Mouse (Mus musculus) embryonic facial prominence, embryonic 13.5 days (tissue): ENCODE measurements around the gene Erp44. TPM values are rescaled to one million over a fixed set of nuclear protein-coding genes. Genes with fewer than 3 reads are reported as not detected.

Experiments used
- ATAC-seq: fragments of 200-750 bp; cut with Nextera tagmentation; 2 replicates; pipeline ENCODE4 v1.8.0; 2017; ENCODE audit warnings: low read depth; ENCODE audit not compliant: insufficient number of reproducible peaks, insufficient read depth, low FRiP score, low TSS enrichment
- H3K27ac ChIP-seq: fragments of 300-500 bp; sonication (generic); 2 replicates; pipeline ENCODE4 v1.5.1; 2015; ENCODE audit warnings: moderate library complexity, mild to moderate bottlenecking, inconsistent platforms
- H3K27me3 ChIP-seq: fragments of 300-500 bp; sonication (generic); 2 replicates; pipeline ENCODE4 v1.6.1; 2015; ENCODE audit warnings: mild to moderate bottlenecking, inconsistent platforms
- H3K36me3 ChIP-seq: fragments of 300-500 bp; sonication (generic); 2 replicates; pipeline ENCODE4 v1.6.1; 2015; ENCODE audit warnings: mild to moderate bottlenecking, inconsistent platforms
- H3K4me1 ChIP-seq: fragments of 300-500 bp; sonication (generic); 2 replicates; pipeline ENCODE4 v1.6.1; 2015; ENCODE audit warnings: inconsistent platforms
- H3K4me2 ChIP-seq: fragments of 300-500 bp; sonication (generic); 2 replicates; pipeline ENCODE4 v1.6.1; 2015; ENCODE audit warnings: moderate library complexity, mild to moderate bottlenecking, inconsistent platforms
- H3K4me3 ChIP-seq: fragments of 300-500 bp; sonication (generic); 2 replicates; pipeline ENCODE4 v1.5.1; 2015; ENCODE audit warnings: mild to moderate bottlenecking, inconsistent platforms
- H3K9ac ChIP-seq: fragments of 300-500 bp; sonication (generic); 2 replicates; pipeline ENCODE4 v1.6.1; 2015; ENCODE audit warnings: mild to moderate bottlenecking, inconsistent platforms
- H3K9me3 ChIP-seq: fragments of 300-500 bp; sonication (generic); 2 replicates; pipeline ENCODE4 v1.6.1; 2016; ENCODE audit warnings: inconsistent platforms
- WGBS: fragments of 180-500 bp; shearing (Covaris S2); methylation state at CpG from one replicate; pipeline ENCODE4 v1.1.7; 2015; ENCODE audit warnings: mixed read lengths; 5-methylcytosine and 5-hydroxymethylcytosine counted together
- microRNA counts: library from miRNA; unstranded; fragments of <30 nt; microRNA quantifications from one replicate; lab custom pipeline; 2016
- microRNA-seq: library from miRNA; unstranded; fragments of <30 nt; microRNA quantifications from one replicate; pipeline ENCODE4, GENCODE M21; 2016
- polyA plus RNA-seq: library from polyadenylated mRNA; unstranded; fragments of >200 nt; fragmentation: Nextera tagmentation; extraction: Ambion mirVana; gene quantifications from 2 replicates; pipeline ENCODE4 v1.2.1, GENCODE M21; 2015

Erp44 gene
- polyA plus RNA-seq, 1 experiment from 2014 or later = 80.8 TPM

DNA sequence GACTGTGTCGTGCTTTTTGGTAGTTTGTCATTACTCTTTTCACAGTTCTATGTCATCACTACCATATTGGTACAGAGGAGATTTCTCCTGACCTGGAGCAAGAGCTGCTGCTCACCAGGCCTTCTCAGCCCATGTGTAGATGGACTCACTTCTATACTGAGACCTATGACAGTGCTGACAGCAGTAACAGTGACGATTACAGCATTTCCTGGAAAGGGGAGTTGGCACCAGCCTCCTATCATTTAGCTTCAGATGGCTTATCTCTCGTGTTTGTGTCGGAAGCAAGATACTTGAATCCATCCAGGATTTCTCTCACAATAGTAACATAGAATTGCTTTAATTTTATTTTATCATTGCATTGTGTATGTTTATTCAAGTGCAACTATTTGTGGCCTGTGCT, 119.0 kb downstream of the Erp44 start:
- 82% methylated on average over 4 of the region's 4 CpGs for WGBS
- no peaks in the 10 kb centered on the region for H3K9me3 ChIP-seq
- no peak for ATAC-seq

DNA sequence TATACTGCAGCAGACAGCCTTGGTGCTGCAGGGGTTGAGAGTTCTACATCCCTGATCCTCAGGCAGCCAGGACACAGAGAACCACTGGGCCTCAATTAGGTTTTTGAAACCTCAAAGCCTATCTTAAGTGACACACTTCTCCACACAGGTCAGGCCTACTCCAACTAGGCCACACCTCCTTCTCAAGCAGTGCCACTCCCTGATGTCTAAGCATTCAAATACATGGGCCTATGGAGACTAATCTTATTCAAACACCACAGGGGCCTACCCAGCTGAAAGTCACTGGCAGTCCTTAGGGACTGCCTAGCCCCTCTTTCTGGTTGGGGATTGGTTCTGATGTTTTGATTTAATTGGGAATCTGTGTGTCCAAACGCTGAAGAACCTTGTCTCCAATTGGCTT, 123.5 kb downstream of the Erp44 start:
- Histone ChIP-seq H3K9me3 (no peaks in the 10 kb centered on the region), H3K27ac (no peak overlapping the region), H3K4me2 (no peak overlapping the region), H3K36me3 (peaks cover 28% of the 10 kb centered on the region), H3K4me3 (no peak overlapping the region), H3K27me3 (no peaks in the 10 kb centered on the region), H3K9ac (no peak overlapping the region), H3K4me1 (no peaks in the 10 kb centered on the region)
- WGBS = 48% methylated on average over 1 of the region's 1 CpGs
- no peak for ATAC-seq

More for the DNA sequence above, 119.0 kb downstream of the Erp44 start:
- Histone ChIP-seq H3K9ac (no peak overlapping the region), H3K4me1 (no peaks in the 10 kb centered on the region), H3K27ac (no peak overlapping the region), H3K4me2 (no peak overlapping the region), H3K4me3 (no peak overlapping the region), H3K36me3 (peaks cover 28% of the 10 kb centered on the region), H3K27me3 (no peaks in the 10 kb centered on the region)

DNA sequence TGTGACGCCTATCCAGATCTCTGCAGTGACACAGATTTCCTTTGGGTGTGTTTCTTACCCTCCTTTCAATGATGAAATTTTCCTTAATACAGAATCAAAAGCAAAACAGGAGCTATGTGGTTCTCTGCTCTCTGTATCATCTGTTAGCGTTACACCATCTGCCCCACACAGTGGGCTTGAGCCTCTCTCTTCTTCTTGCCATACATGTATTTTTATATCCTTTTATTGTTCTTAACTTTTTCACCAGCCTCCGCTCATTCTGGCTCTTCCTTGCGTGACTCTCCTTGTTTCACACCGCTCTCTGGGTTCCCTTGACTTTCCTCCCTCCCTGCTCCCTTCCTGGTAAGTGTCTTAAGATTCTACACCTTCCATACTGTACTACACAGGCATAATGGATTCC, 126.1 kb downstream of the Erp44 start:
- H3K4me2 ChIP-seq = no peak overlapping the region
- no peak overlapping the region for H3K9ac ChIP-seq
- no peak overlapping the region for H3K27ac ChIP-seq
- H3K4me3 ChIP-seq = no peak overlapping the region
- no peak for ATAC-seq
- no peaks in the 10 kb centered on the region for H3K9me3 ChIP-seq
- H3K27me3 ChIP-seq = no peaks in the 10 kb centered on the region
- no peaks in the 10 kb centered on the region for H3K4me1 ChIP-seq
- peaks cover 20% of the 10 kb centered on the region for H3K36me3 ChIP-seq
- WGBS = 93% methylated on average over 5 of the region's 5 CpGs

DNA sequence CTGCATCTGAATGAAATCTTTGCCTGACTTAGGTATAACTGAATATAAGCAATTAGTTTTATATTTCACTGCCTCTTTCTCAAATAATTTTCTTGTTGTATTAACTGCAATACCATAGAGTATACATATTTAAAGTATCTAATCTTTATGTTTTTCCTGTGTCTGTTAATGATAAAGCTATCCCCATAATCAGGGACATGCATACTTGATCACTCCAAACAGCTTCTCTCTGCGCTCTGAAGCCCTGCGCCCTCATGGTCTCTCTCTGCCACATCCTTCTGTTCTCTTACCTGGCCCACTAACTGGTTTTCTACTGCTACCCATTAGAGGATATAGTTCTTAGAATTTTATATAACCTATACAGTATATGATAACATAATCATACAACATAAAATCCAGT, 129.9 kb downstream of the Erp44 start:
- Histone ChIP-seq H3K27ac (no peak overlapping the region), H3K9me3 (no peaks in the 10 kb centered on the region), H3K27me3 (no peaks in the 10 kb centered on the region), H3K36me3 (peaks cover 21% of the 10 kb centered on the region), H3K4me3 (no peak overlapping the region), H3K9ac (no peak overlapping the region), H3K4me2 (no peak overlapping the region), H3K4me1 (no peaks in the 10 kb centered on the region)
- no peak for ATAC-seq
- 82% methylated on average over 2 of the region's 2 CpGs for WGBS

MicroRNA genes within 50 kb of the gene (microRNA counts, 519-probe panel; counts per million panel counts)
- 236 counts per million, percentile 44 among the panel's probes with 10 or more counts for microRNA mmu-miR-1958 (lab: Ali Mortazavi, UCI)

Small RNAs within 50 kb of the gene (microRNA-seq; reads per million reads assigned to microRNA genes)
- gene Mir1958 = not detected

Other genes with a start within 250 kb of the Erp44 start
- 1.0 TPM in 2 replicates for gene Nr4a3, start 234.4 kb downstream of the Erp44 start, polyA plus RNA-seq
- 37.4 and 41.3 TPM in 2 replicates for gene Stx17, start 154.6 kb downstream of the Erp44 start, polyA plus RNA-seq
- 14.2 and 15.4 TPM in 2 replicates for gene Invs, start 202 bp upstream of the Erp44 start, polyA plus RNA-seq
- gene Tex10, start 193.9 kb upstream of the Erp44 start, polyA plus RNA-seq = 60.8 and 62.7 TPM in 2 replicates